8 mouse cellular contexts compared by ENCODE assay signal in the genomic region with DNA sequence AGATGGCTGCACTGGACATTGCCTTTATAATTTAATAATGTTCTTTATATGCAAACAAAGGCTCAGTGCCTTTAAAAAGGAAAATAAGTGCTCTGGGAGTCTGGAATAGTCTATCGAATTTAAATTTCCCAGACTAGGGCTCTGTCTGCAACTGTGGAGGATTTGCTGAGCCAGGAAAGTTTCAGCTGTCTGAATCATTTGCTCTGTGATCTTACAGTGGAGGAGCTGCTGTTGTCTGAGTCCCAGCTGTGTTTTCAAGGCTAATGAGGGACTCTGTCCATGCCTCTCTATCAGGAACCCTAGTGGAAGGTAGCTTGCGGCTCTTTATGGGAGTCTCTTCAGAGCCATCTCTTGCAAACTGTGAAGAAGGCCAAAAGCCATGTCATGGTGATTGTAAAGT. TPM values are rescaled to one million over a fixed set of nuclear protein-coding genes. Genes with fewer than 3 reads are reported as not detected.
DNase-seq lines count a peak whose midpoint lies in the region; ATAC-seq and TF ChIP-seq lines count a peak whose summit lies in the region.
"Not testable (repeated sequence)": the region's sequence is repeated elsewhere in the genome, so short reads cannot be mapped to it uniquely, and the experiment has no call there.

No protein-coding gene starts in this region.

- WGBS in embryonic facial prominence, embryonic 14.5 days, result 15% methylated on average over 2 of the region's 2 CpGs
- WGBS in heart, embryonic 10.5 days, result 24% methylated on average over 2 of the region's 2 CpGs
- 21% methylated on average over 2 of the region's 2 CpGs for WGBS in hindbrain, embryonic 16.5 days
- 31% methylated on average over 2 of the region's 2 CpGs for WGBS in limb, embryonic 10.5 days
- WGBS in lung, embryonic 15.5 days, result 8% methylated on average over 2 of the region's 2 CpGs
- 24% methylated on average over 2 of the region's 2 CpGs for WGBS in midbrain, postnatal 0 days
- WGBS in stomach, postnatal 0 days, result 19% methylated on average over 2 of the region's 2 CpGs

- peak overlapping the region; percentile 56 for H3K4me3 ChIP-seq in embryonic facial prominence, embryonic 14.5 days (ENCODE audit: low read depth, low read length)
- peak overlapping the region; percentile 69 for H3K4me3 ChIP-seq in heart, embryonic 10.5 days
- peak overlapping the region; percentile 56 for H3K4me3 ChIP-seq in hindbrain, embryonic 16.5 days (ENCODE audit: low read length)
- H3K4me3 ChIP-seq in limb, embryonic 10.5 days, result peak overlapping the region; percentile 61
- peak overlapping the region; percentile 63 for H3K4me3 ChIP-seq in lung, embryonic 15.5 days
- H3K4me3 ChIP-seq in midbrain, postnatal 0 days (ENCODE audit: low read depth, low read length), result peak overlapping the region; percentile 45
- H3K4me3 ChIP-seq in stomach, postnatal 0 days (ENCODE audit: low read depth, low read length), result peak overlapping the region; percentile 48

- H3K4me1 ChIP-seq in embryonic facial prominence, embryonic 14.5 days (ENCODE audit: control insufficient read depth, insufficient read depth, low read length); heart, embryonic 10.5 days; hindbrain, embryonic 16.5 days (ENCODE audit: control insufficient read depth, insufficient read depth, low read depth, low read length); limb, embryonic 10.5 days; lung, embryonic 15.5 days; midbrain, postnatal 0 days (ENCODE audit: insufficient read depth, low read length); stomach, postnatal 0 days (replicated peaks; ENCODE audit: control insufficient read depth, insufficient read depth): not testable (repeated sequence)

- H3K27me3 ChIP-seq in embryonic facial prominence, embryonic 14.5 days (replicated peaks; ENCODE audit: control insufficient read depth, insufficient read depth, low read length); heart, embryonic 10.5 days (ENCODE audit: insufficient read depth, poor library complexity, severe bottlenecking); hindbrain, embryonic 16.5 days (replicated peaks; ENCODE audit: control insufficient read depth, insufficient read depth, low read length); limb, embryonic 10.5 days (ENCODE audit: low read depth, poor library complexity, severe bottlenecking); lung, embryonic 15.5 days; midbrain, postnatal 0 days (ENCODE audit: insufficient read depth, low read length); stomach, postnatal 0 days (ENCODE audit: control insufficient read depth, insufficient read depth, low read length): not testable (repeated sequence)

- H3K4me2 ChIP-seq in embryonic facial prominence, embryonic 14.5 days (ENCODE audit: low read depth, low read length), result peak overlapping the region; percentile 54
- H3K4me2 ChIP-seq in hindbrain, embryonic 16.5 days (ENCODE audit: low read length), result peak overlapping the region; percentile 57
- H3K4me2 ChIP-seq in lung, embryonic 15.5 days, result peak overlapping the region; percentile 56
- peak overlapping the region; percentile 45 for H3K4me2 ChIP-seq in midbrain, postnatal 0 days (ENCODE audit: low read depth, low read length, poor library complexity, severe bottlenecking)
- H3K4me2 ChIP-seq in stomach, postnatal 0 days (replicated peaks; ENCODE audit: low read depth), result peak overlapping the region; percentile 55

- not testable (repeated sequence) for H3K9me3 ChIP-seq in embryonic facial prominence, embryonic 14.5 days (ENCODE audit: control insufficient read depth, low read length); heart, embryonic 10.5 days; hindbrain, embryonic 16.5 days (ENCODE audit: control insufficient read depth, low read length); limb, embryonic 10.5 days (replicated peaks); lung, embryonic 15.5 days; midbrain, postnatal 0 days (ENCODE audit: low read length); stomach, postnatal 0 days (ENCODE audit: control insufficient read depth, low read length)

- TF ChIP-seq EP300 in stomach, postnatal 0 days (optimal IDR thresholded peaks at IDR 0.05), result not testable (repeated sequence)

- H3K9ac ChIP-seq in embryonic facial prominence, embryonic 14.5 days (ENCODE audit: low read depth, low read length), result peak overlapping the region; percentile 64
- H3K9ac ChIP-seq in hindbrain, embryonic 16.5 days (ENCODE audit: low read depth, low read length), result peak overlapping the region; percentile 63
- H3K9ac ChIP-seq in lung, embryonic 15.5 days, result peak overlapping the region; percentile 64
- H3K9ac ChIP-seq in midbrain, postnatal 0 days (replicated peaks; ENCODE audit: low read length, poor library complexity, severe bottlenecking), result not testable (repeated sequence)
- peak overlapping the region; percentile 48; the same call in 1 of the 2 replicates for H3K9ac ChIP-seq in stomach, postnatal 0 days (ENCODE audit: low read length)

- H3K27ac ChIP-seq in embryonic facial prominence, embryonic 14.5 days (replicated peaks; ENCODE audit: low read depth, low read length); heart, embryonic 10.5 days; hindbrain, embryonic 16.5 days (ENCODE audit: low read depth, low read length); lung, embryonic 15.5 days; midbrain, postnatal 0 days (ENCODE audit: low read depth, low read length); stomach, postnatal 0 days (replicated peaks): not testable (repeated sequence)
- H3K27ac ChIP-seq in limb, embryonic 10.5 days, result 0 out of 2 replicates have a peak overlapping the region, but pooled peaks have one; percentile 50

- not testable (repeated sequence) for H3K36me3 ChIP-seq in embryonic facial prominence, embryonic 14.5 days (ENCODE audit: control insufficient read depth, insufficient read depth, low read length); heart, embryonic 10.5 days; hindbrain, embryonic 16.5 days (ENCODE audit: control insufficient read depth, insufficient read depth, low read length); limb, embryonic 10.5 days; lung, embryonic 15.5 days; midbrain, postnatal 0 days (ENCODE audit: insufficient read depth, low read length); stomach, postnatal 0 days (ENCODE audit: control insufficient read depth, insufficient read depth, low read length)

- ATAC-seq in embryonic facial prominence, embryonic 14.5 days (ENCODE audit: low read depth); hindbrain, embryonic 16.5 days; lung, embryonic 15.5 days (ENCODE audit: borderline replicate concordance, extremely low read depth, low FRiP score, low TSS enrichment); midbrain, postnatal 0 days (ENCODE audit: low FRiP score); stomach, postnatal 0 days (ENCODE audit: low FRiP score, low TSS enrichment): not testable (repeated sequence)

- TF ChIP-seq CTCF in midbrain, postnatal 0 days (IDR thresholded peaks at IDR 0.05); stomach, postnatal 0 days (IDR thresholded peaks at IDR 0.05; ENCODE audit: low read depth): not testable (repeated sequence)

- peak; percentile 15 for DNase-seq in adrenal gland, postnatal 10 days
- DNase-seq in embryonic facial prominence, embryonic 14.5 days (ENCODE audit: low spot score), result peak; percentile 1
- DNase-seq in heart, embryonic 10.5 days (ENCODE audit: low spot score); limb, embryonic 10.5 days (ENCODE audit: low spot score); midbrain, postnatal 0 days (ENCODE audit: low spot score): not testable (repeated sequence)
- DNase-seq in stomach, postnatal 0 days (ENCODE audit: low spot score), result peak; percentile 8

RNA-seq across cellular contexts. Expression of a gene that starts 0.8 kb away (rescaled TPM):
- total RNA-seq in adrenal gland, postnatal 10 days (2021), result 10 to 100 TPM; 23.3 to 35.8 TPM
- 12.7 and 12.9 TPM in 2 replicates for polyA plus RNA-seq in embryonic facial prominence, embryonic 14.5 days (2014; fragmentation: Nextera tagmentation; extraction: Ambion mirVana)
- 17.0 and 19.9 TPM in 2 replicates for polyA plus RNA-seq in heart, embryonic 10.5 days (2016; fragmentation: Nextera tagmentation; extraction: Ambion mirVana)
- 11.3 and 11.7 TPM in 2 replicates for polyA plus RNA-seq in hindbrain, embryonic 16.5 days (2015; fragmentation: Nextera tagmentation; extraction: Ambion mirVana)
- polyA plus RNA-seq in limb, embryonic 10.5 days (2016; fragmentation: Nextera tagmentation; extraction: Ambion mirVana), result 10.2 and 12.4 TPM in 2 replicates
- polyA plus RNA-seq in lung, embryonic 15.5 days (2015; fragmentation: Nextera tagmentation; extraction: Ambion mirVana), result 12.1 and 15.1 TPM in 2 replicates
- 9.6 and 13.0 TPM in 2 replicates for total RNA-seq in midbrain, postnatal 0 days (2014; rRNA removed)
- 11.2 and 12.0 TPM in 2 replicates for polyA plus RNA-seq in midbrain, postnatal 0 days (2015; fragmentation: Nextera tagmentation; extraction: Ambion mirVana)
- polyA plus RNA-seq in stomach, postnatal 0 days (2015; fragmentation: Nextera tagmentation; extraction: Ambion mirVana), result 9.2 and 9.9 TPM in 2 replicates

RNA-seq across cellular contexts. Expression of a gene that starts 54.4 kb away (rescaled TPM):
- total RNA-seq in adrenal gland, postnatal 10 days (2021), result 10 to 100 TPM; 15.4 to 25.7 TPM
- polyA plus RNA-seq in embryonic facial prominence, embryonic 14.5 days (2014; fragmentation: Nextera tagmentation; extraction: Ambion mirVana), result 17.1 and 19.0 TPM in 2 replicates
- 15.8 and 16.1 TPM in 2 replicates for polyA plus RNA-seq in heart, embryonic 10.5 days (2016; fragmentation: Nextera tagmentation; extraction: Ambion mirVana)
- polyA plus RNA-seq in hindbrain, embryonic 16.5 days (2015; fragmentation: Nextera tagmentation; extraction: Ambion mirVana), result 18.6 and 20.9 TPM in 2 replicates
- 16.2 and 17.0 TPM in 2 replicates for polyA plus RNA-seq in limb, embryonic 10.5 days (2016; fragmentation: Nextera tagmentation; extraction: Ambion mirVana)
- 18.6 and 20.3 TPM in 2 replicates for polyA plus RNA-seq in lung, embryonic 15.5 days (2015; fragmentation: Nextera tagmentation; extraction: Ambion mirVana)
- total RNA-seq in midbrain, postnatal 0 days (2014; rRNA removed), result 17.4 and 17.5 TPM in 2 replicates
- 12.9 and 14.8 TPM in 2 replicates for polyA plus RNA-seq in midbrain, postnatal 0 days (2015; fragmentation: Nextera tagmentation; extraction: Ambion mirVana)
- 9.3 and 9.6 TPM in 2 replicates for polyA plus RNA-seq in stomach, postnatal 0 days (2015; fragmentation: Nextera tagmentation; extraction: Ambion mirVana)
